28 mouse cellular contexts compared by ENCODE assay signal in genomic region chr7:63989736-63990135, GRCm38 (mm10). TPM values are rescaled to one million over a fixed set of nuclear protein-coding genes. Genes with fewer than 3 reads are reported as not detected.
DNase-seq lines count a peak whose midpoint lies in the region; ATAC-seq and TF ChIP-seq lines count a peak whose summit lies in the region.
"Had no signal": no experiment of that assay in that cellular context is flagged by ENCODE, and none has a peak within 500 bp of the region (broad histone marks: within the 10 kb centered on the region; RNA-seq: fewer than 3 reads in every experiment).

No protein-coding gene starts in this region.

- H3K4me1 ChIP-seq in heart, embryonic 12.5 days (replicated peaks) = peaks cover 14% of the 10 kb centered on the region; the same call in 1 of the 2 replicates
- peaks cover 58% of the 10 kb centered on the region for H3K4me1 ChIP-seq in liver, postnatal 0 days (ENCODE audit: insufficient read depth)

- no peak overlapping the region for H3K4me3 ChIP-seq in heart, embryonic 12.5 days
- H3K4me3 ChIP-seq in liver, postnatal 0 days (ENCODE audit: low read depth, low read length) = no peak overlapping the region
- H3K4me3 ChIP-seq: embryonic facial prominence, embryonic 13.5 days; forebrain, embryonic 10.5 days; heart, embryonic 15.5 days; intestine, embryonic 15.5 days; limb, embryonic 10.5 days; limb, embryonic 15.5 days; lung, embryonic 15.5 days; neural tube, embryonic 15.5 days had no signal

- TF ChIP-seq EP300 in liver, postnatal 0 days (IDR thresholded peaks at IDR 0.05; ENCODE audit: low read depth) = peak; percentile 17; the same call in 1 of the 2 replicates

- ATAC-seq in heart, embryonic 12.5 days (ENCODE audit: insufficient number of reproducible peaks, low FRiP score) = no peak
- no peak; the same call in 1 of the 2 replicates for ATAC-seq in liver, postnatal 0 days
- ATAC-seq: forebrain, embryonic 16.5 days; hindbrain, postnatal 0 days; intestine, embryonic 15.5 days had no signal

- H3K9ac ChIP-seq in heart, embryonic 12.5 days = no peak overlapping the region
- H3K9ac ChIP-seq in liver, postnatal 0 days (replicated peaks) = no peak overlapping the region
- H3K9ac ChIP-seq: embryonic facial prominence, embryonic 13.5 days; heart, embryonic 15.5 days; intestine, embryonic 15.5 days; limb, embryonic 15.5 days; lung, embryonic 15.5 days; neural tube, embryonic 15.5 days had no signal

- no peaks in the 10 kb centered on the region for H3K9me3 ChIP-seq in heart, embryonic 12.5 days (replicated peaks)
- H3K9me3 ChIP-seq in liver, postnatal 0 days (ENCODE audit: low read length) = no peaks in the 10 kb centered on the region
- H3K9me3 ChIP-seq: embryonic facial prominence, embryonic 13.5 days; forebrain, embryonic 10.5 days; heart, embryonic 15.5 days; intestine, embryonic 15.5 days; limb, embryonic 10.5 days; limb, embryonic 15.5 days; lung, embryonic 15.5 days; neural tube, embryonic 15.5 days had no signal

- peak; percentile 79 for DNase-seq in heart, adult 11 months
- DNase-seq in thymus, postnatal 4 days = peak; percentile 9
- DNase-seq in thymus, postnatal 10 days (ENCODE audit: low spot score in 2 of 2) = no peak
- no peak for DNase-seq in liver, postnatal 0 days
- DNase-seq in cerebellum, adult 18-20 months = no peak
- DNase-seq in right cerebral cortex, postnatal 10 days (ENCODE audit: low spot score in 2 of 2) = no peak
- DNase-seq in right cerebral cortex, postnatal 25 days = no peak
- DNase-seq: adrenal gland, postnatal 36 days; cerebellum, adult 8-10 months; cerebellum, postnatal 25 days; embryo, embryonic 11 days; kidney, adult 2 months; kidney, postnatal 36 days; layer of hippocampus, postnatal 36 days; lung, postnatal 4 days; midbrain, embryonic 14.5 days; right cerebral cortex, adult 18-20 months had no signal

- no peaks in the 10 kb centered on the region for H3K27me3 ChIP-seq in heart, embryonic 12.5 days (replicated peaks)
- H3K27me3 ChIP-seq in liver, postnatal 0 days (ENCODE audit: insufficient read depth, low read length) = no peaks in the 10 kb centered on the region
- H3K27me3 ChIP-seq: embryonic facial prominence, embryonic 13.5 days; heart, embryonic 15.5 days; intestine, embryonic 15.5 days; limb, embryonic 15.5 days; lung, embryonic 15.5 days; neural tube, embryonic 15.5 days had no signal

- H3K27ac ChIP-seq in heart, embryonic 12.5 days (ENCODE audit: poor library complexity, severe bottlenecking) = no peak overlapping the region
- peak overlapping the region; percentile 51; the same call in 1 of the 2 replicates for H3K27ac ChIP-seq in liver, postnatal 0 days (ENCODE audit: low read depth)
- H3K27ac ChIP-seq: embryonic facial prominence, embryonic 13.5 days; forebrain, embryonic 10.5 days; heart, embryonic 15.5 days; hindbrain, postnatal 0 days; intestine, embryonic 15.5 days; limb, embryonic 10.5 days; limb, embryonic 15.5 days; lung, embryonic 15.5 days; neural tube, embryonic 15.5 days had no signal

- no peak for TF ChIP-seq CTCF in liver, postnatal 0 days (IDR thresholded peaks at IDR 0.05; ENCODE audit: low read depth)

- H3K4me2 ChIP-seq in heart, embryonic 12.5 days = no peak overlapping the region
- no peak overlapping the region for H3K4me2 ChIP-seq in liver, postnatal 0 days (ENCODE audit: low read depth, low read length)
- H3K4me2 ChIP-seq: embryonic facial prominence, embryonic 13.5 days; heart, embryonic 15.5 days; intestine, embryonic 15.5 days; limb, embryonic 15.5 days; lung, embryonic 15.5 days; neural tube, embryonic 15.5 days had no signal

- H3K36me3 ChIP-seq in heart, embryonic 12.5 days = no peaks in the 10 kb centered on the region
- H3K36me3 ChIP-seq in liver, postnatal 0 days (replicated peaks; ENCODE audit: insufficient read depth, low read length) = no peaks in the 10 kb centered on the region
- H3K36me3 ChIP-seq: embryonic facial prominence, embryonic 13.5 days; forebrain, embryonic 10.5 days; heart, embryonic 15.5 days; intestine, embryonic 15.5 days; limb, embryonic 10.5 days; limb, embryonic 15.5 days; lung, embryonic 15.5 days; neural tube, embryonic 15.5 days had no signal

RNA-seq across cellular contexts. Expression of gene Klf13, which starts 51.0 kb away (rescaled TPM):
- polyA plus RNA-seq in heart, embryonic 12.5 days (2016; fragmentation: Nextera tagmentation; extraction: Ambion mirVana) = 16.7 and 17.4 TPM in 2 replicates
- 25.5 and 25.7 TPM in 2 replicates for polyA plus RNA-seq in liver, postnatal 0 days (2015; fragmentation: Nextera tagmentation; extraction: Ambion mirVana)

Comparison
In these comparisons a context has a peak if more than half of its experiments do, and no peak if none do; other contexts are left out.
1. DNase-seq: peak in heart, adult 11 months (single experiment) and thymus, postnatal 4 days (single experiment); none in thymus, postnatal 10 days (0 of 2), liver, postnatal 0 days (single experiment), cerebellum, adult 18-20 months (0 of 2), right cerebral cortex, postnatal 10 days (0 of 2) and right cerebral cortex, postnatal 25 days (single experiment).